Mouse (Mus musculus): ENCODE results near the gene Smyd3. TPM values are rescaled to one million over a fixed set of nuclear protein-coding genes. Genes with fewer than 3 reads are reported as not detected.
A peak's percentile ranks its signal among the peaks of the same experiment; 100 is the strongest.

Gene Smyd3
- polyA plus RNA-seq, 1 experiment from 2014 or later: 20.7 TPM

- H3K27ac ChIP-seq (replicated peaks): 0 out of 2 replicates have a peak overlapping the region, but pooled peaks have one; percentile 30
- 83% methylated on average over 9 of the region's 9 CpGs for WGBS
- no peaks in the 10 kb centered on the region for H3K36me3 ChIP-seq (replicated peaks)
- peaks cover 21% of the 10 kb centered on the region for H3K4me1 ChIP-seq
- H3K9me3 ChIP-seq: no peaks in the 10 kb centered on the region
- no peak for DNase-seq (ENCODE audit: low spot score)
- 0 out of 2 replicates have a peak, but pooled peaks cover 6% of the 10 kb centered on the region for H3K27me3 ChIP-seq (replicated peaks; ENCODE audit: low read depth, poor library complexity, severe bottlenecking)
- no peak overlapping the region for H3K4me3 ChIP-seq
Measured at GRCm38 (mm10) chr1:178961661-178962060, 556.2 kb downstream of the Smyd3 start.

- H3K4me3 ChIP-seq: no peak overlapping the region
- WGBS: 49% methylated on average over 7 of the region's 7 CpGs
- H3K27ac ChIP-seq (replicated peaks): peak overlapping the region; percentile 55
Measured at GRCm38 (mm10) chr1:178960015-178960559, 557.8 kb downstream of the Smyd3 start.

GRCm38 (mm10) chr1:178958641-178959040 is 559.2 kb downstream of the Smyd3 start:
- 83% methylated on average over 4 of the region's 4 CpGs for WGBS
- DNase-seq (ENCODE audit: low spot score): no peak

More at GRCm38 (mm10) chr1:178960015-178960559, 557.8 kb downstream of the Smyd3 start:
- DNase-seq (ENCODE audit: low spot score): peak; percentile 88
- Histone ChIP-seq H3K36me3 (replicated peaks) (no peaks in the 10 kb centered on the region), H3K4me1 (peaks cover 21% of the 10 kb centered on the region), H3K27me3 (replicated peaks; ENCODE audit: low read depth, poor library complexity, severe bottlenecking) (0 out of 2 replicates have a peak, but pooled peaks cover 6% of the 10 kb centered on the region), H3K9me3 (no peaks in the 10 kb centered on the region)

GRCm38 (mm10) chr1:178952910-178953309 is 564.9 kb downstream of the Smyd3 start:
- no peak for DNase-seq (ENCODE audit: low spot score)
- Histone ChIP-seq H3K36me3 (replicated peaks) (no peaks in the 10 kb centered on the region), H3K27ac (replicated peaks) (peak overlapping the region; percentile 69; the same call in 1 of the 2 replicates), H3K9me3 (peaks cover 5% of the 10 kb centered on the region; the same call in 1 of the 2 replicates), H3K4me3 (no peak overlapping the region), H3K4me1 (peaks cover 5% of the 10 kb centered on the region), H3K27me3 (replicated peaks; ENCODE audit: low read depth, poor library complexity, severe bottlenecking) (no peaks in the 10 kb centered on the region)
- WGBS: 81% methylated on average over 12 of the region's 12 CpGs

More at GRCm38 (mm10) chr1:178958641-178959040, 559.2 kb downstream of the Smyd3 start:
- H3K9me3 ChIP-seq: no peaks in the 10 kb centered on the region
- H3K4me1 ChIP-seq: peaks cover 21% of the 10 kb centered on the region
- H3K36me3 ChIP-seq (replicated peaks): no peaks in the 10 kb centered on the region
- H3K4me3 ChIP-seq: no peak overlapping the region
- H3K27ac ChIP-seq (replicated peaks): no peak overlapping the region
- 0 out of 2 replicates have a peak, but pooled peaks cover 6% of the 10 kb centered on the region for H3K27me3 ChIP-seq (replicated peaks; ENCODE audit: low read depth, poor library complexity, severe bottlenecking)

- H3K27ac ChIP-seq (replicated peaks): peak overlapping the region; percentile 35
- H3K9me3 ChIP-seq: no peaks in the 10 kb centered on the region
- 47% methylated on average over 7 of the region's 7 CpGs for WGBS
- no peak for DNase-seq (ENCODE audit: low spot score)
- H3K4me3 ChIP-seq: no peak overlapping the region
- peaks cover 23% of the 10 kb centered on the region for H3K4me1 ChIP-seq
- no peaks in the 10 kb centered on the region for H3K27me3 ChIP-seq (replicated peaks; ENCODE audit: low read depth, poor library complexity, severe bottlenecking)
- H3K36me3 ChIP-seq (replicated peaks): no peaks in the 10 kb centered on the region; the same call in 1 of the 2 replicates
Measured at GRCm38 (mm10) chr1:178942251-178942963, 575.4 kb downstream of the Smyd3 start.

- Histone ChIP-seq H3K36me3 (replicated peaks) (no peaks in the 10 kb centered on the region; the same call in 1 of the 2 replicates), H3K27me3 (replicated peaks; ENCODE audit: low read depth, poor library complexity, severe bottlenecking) (no peaks in the 10 kb centered on the region), H3K4me1 (peaks cover 25% of the 10 kb centered on the region), H3K4me3 (no peak overlapping the region), H3K27ac (replicated peaks) (no peak overlapping the region), H3K9me3 (no peaks in the 10 kb centered on the region)
- WGBS: 90% methylated on average over 4 of the region's 4 CpGs
- DNase-seq (ENCODE audit: low spot score): no peak
Measured at GRCm38 (mm10) chr1:178940353-178940752, 577.5 kb downstream of the Smyd3 start.

- Histone ChIP-seq H3K4me3 (no peak overlapping the region), H3K27ac (replicated peaks) (no peak overlapping the region), H3K27me3 (replicated peaks; ENCODE audit: low read depth, poor library complexity, severe bottlenecking) (no peaks in the 10 kb centered on the region), H3K9me3 (no peaks in the 10 kb centered on the region), H3K4me1 (peaks cover 12% of the 10 kb centered on the region), H3K36me3 (replicated peaks) (peaks cover 29% of the 10 kb centered on the region)
- no peak for DNase-seq (ENCODE audit: low spot score)
- 91% methylated on average over 2 of the region's 2 CpGs for WGBS
Measured at GRCm38 (mm10) chr1:178936976-178937375, 580.9 kb downstream of the Smyd3 start.

GRCm38 (mm10) chr1:178936457-178936856 is 581.4 kb downstream of the Smyd3 start:
- Histone ChIP-seq H3K27me3 (replicated peaks; ENCODE audit: low read depth, poor library complexity, severe bottlenecking) (no peaks in the 10 kb centered on the region), H3K9me3 (no peaks in the 10 kb centered on the region), H3K4me1 (peaks cover 7% of the 10 kb centered on the region; the same call in 1 of the 2 replicates), H3K36me3 (replicated peaks) (peaks cover 34% of the 10 kb centered on the region), H3K27ac (replicated peaks) (no peak overlapping the region), H3K4me3 (no peak overlapping the region)
- 67% methylated on average over 4 of the region's 4 CpGs for WGBS
- no peak for DNase-seq (ENCODE audit: low spot score)

GRCm38 (mm10) chr1:178933953-178934637 is 583.7 kb downstream of the Smyd3 start:
- Histone ChIP-seq H3K4me3 (no peak overlapping the region), H3K27ac (replicated peaks) (no peak overlapping the region), H3K4me1 (peaks cover 7% of the 10 kb centered on the region; the same call in 1 of the 2 replicates), H3K36me3 (replicated peaks) (peaks cover 55% of the 10 kb centered on the region), H3K9me3 (no peaks in the 10 kb centered on the region), H3K27me3 (replicated peaks; ENCODE audit: low read depth, poor library complexity, severe bottlenecking) (no peaks in the 10 kb centered on the region)
- no peak for DNase-seq (ENCODE audit: low spot score)
- 86% methylated on average over 6 of the region's 6 CpGs for WGBS

GRCm38 (mm10) chr1:178929531-178929930 is 588.3 kb downstream of the Smyd3 start:
- H3K27ac ChIP-seq (replicated peaks): no peak overlapping the region
- no peak overlapping the region for H3K4me3 ChIP-seq
- H3K27me3 ChIP-seq (replicated peaks; ENCODE audit: low read depth, poor library complexity, severe bottlenecking): no peaks in the 10 kb centered on the region
- DNase-seq (ENCODE audit: low spot score): no peak
- H3K4me1 ChIP-seq: no peaks in the 10 kb centered on the region
- H3K36me3 ChIP-seq (replicated peaks): peaks cover 70% of the 10 kb centered on the region
- 74% methylated on average over 4 of the region's 4 CpGs for WGBS
- no peaks in the 10 kb centered on the region for H3K9me3 ChIP-seq

GRCm38 (mm10) chr1:178924492-178925183 is 593.2 kb downstream of the Smyd3 start:
- WGBS: 83% methylated on average over 8 of the region's 8 CpGs
- H3K27me3 ChIP-seq (replicated peaks; ENCODE audit: low read depth, poor library complexity, severe bottlenecking): no peaks in the 10 kb centered on the region
- H3K9me3 ChIP-seq: no peaks in the 10 kb centered on the region
- H3K4me1 ChIP-seq: no peaks in the 10 kb centered on the region
- H3K4me3 ChIP-seq: no peak overlapping the region
- no peak for DNase-seq (ENCODE audit: low spot score)
- no peak overlapping the region for H3K27ac ChIP-seq (replicated peaks)
- H3K36me3 ChIP-seq (replicated peaks): peaks cover 26% of the 10 kb centered on the region; the same call in 1 of the 2 replicates

Data from embryonic facial prominence, embryonic 10.5 days (tissue).